Mouse (Mus musculus): Measurements from ENCODE around the gene Hnrnpl.

The Hnrnpl gene

DNA sequence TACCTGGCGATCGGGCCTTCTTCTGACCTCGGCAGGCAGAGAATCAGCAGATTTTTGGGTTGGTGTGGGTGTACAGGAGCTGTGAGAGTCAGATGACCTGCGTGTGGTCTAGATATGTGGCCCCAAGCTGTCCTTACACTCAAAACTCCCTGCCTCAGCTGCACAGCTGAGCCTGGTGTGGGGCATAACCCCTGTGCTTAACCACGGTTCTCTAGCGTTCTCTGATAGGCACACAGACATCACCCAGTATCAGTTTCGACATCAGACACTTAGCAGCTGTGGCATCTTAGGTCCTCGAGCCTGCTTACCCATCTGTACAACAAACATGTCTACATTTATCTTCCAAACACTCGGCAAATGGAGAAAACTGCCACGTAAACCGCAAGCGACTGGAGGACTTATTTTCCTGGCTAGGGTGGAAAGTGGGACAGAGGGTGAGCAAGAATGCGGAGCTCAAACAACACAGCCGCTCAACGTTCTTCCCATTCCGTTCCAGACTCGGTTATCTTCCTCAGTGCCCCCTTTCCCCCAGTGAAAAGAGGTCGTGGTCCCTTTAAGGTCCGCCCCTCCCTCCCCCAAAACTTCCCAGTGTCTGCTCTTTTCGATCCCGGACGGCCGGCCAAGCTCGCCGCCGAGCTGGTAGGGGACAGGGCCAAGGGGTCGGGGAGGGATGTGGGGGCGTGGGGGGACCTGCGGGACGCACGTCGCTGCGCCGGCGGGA is at the start of gene Hnrnpl:
Gene Hnrnpl (plus strand): TSS at position 321 of the 721 bp plus-strand sequence.
- DNase-seq (ENCODE audit: low read depth, low spot score) = peak; percentile 61

DNA sequence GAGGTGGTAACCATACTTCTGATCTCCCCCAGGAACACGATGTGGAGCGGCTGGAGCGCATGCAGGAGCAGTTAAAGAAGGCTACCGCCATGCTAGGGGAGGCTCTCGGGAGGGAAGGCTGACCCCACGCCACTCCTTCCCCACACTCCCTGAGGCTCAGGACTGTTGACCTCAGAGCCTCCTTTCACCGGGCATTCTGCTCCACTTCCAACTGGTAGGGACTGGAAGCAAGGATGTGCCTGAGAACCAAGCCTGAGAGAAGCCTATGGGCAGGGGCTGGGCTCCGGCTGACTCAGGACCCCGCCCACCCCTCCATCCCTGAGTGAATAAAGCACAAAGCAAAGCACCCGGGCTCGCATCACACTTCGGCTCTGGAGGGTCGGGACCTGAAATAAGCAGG is 49.7 kb upstream of the Hnrnpl start:
- peak; percentile 57 for DNase-seq (ENCODE audit: low read depth, low spot score)

DNA sequence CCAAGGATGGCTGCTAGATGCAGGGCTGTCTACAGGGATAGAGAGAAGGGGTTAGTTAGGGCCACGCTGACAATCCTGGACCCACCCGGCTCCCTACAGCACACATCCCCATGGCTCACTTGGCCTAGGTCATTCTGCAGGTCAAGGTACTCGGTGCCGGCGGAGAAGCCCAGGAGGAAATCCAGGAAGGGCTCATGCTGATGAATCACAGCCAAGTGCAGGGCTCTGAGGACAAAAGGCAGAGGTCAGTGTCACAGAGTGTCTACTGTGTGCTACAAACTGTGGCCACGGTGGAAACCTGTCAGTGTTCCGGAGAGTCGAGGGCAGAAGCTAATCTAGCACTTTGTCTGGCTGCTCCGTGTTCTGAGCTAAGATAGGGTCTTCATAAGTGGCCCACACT is 46.4 kb upstream of the Hnrnpl start:
- no peak for DNase-seq (ENCODE audit: low read depth, low spot score)

DNA sequence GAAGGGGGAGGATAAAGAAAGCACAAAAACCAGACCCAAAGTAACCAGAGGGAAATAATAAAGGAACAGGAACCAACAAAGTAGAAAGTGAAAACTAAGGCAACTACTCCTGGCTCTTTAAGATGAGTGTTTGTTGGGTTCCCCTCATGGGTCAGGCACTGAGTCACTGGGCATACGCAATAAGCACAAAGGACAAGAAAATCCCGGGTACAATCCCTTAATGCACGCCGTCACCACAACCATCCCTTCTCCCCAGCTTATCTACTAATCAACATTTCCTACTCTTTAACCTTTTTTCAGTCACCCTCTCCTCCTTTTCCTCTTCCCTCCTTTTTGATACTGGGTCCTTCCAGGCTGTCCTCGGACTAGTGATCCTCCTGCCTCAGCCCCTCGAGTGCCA is 43.1 kb upstream of the Hnrnpl start:
- no peak for DNase-seq (ENCODE audit: low read depth, low spot score)

DNA sequence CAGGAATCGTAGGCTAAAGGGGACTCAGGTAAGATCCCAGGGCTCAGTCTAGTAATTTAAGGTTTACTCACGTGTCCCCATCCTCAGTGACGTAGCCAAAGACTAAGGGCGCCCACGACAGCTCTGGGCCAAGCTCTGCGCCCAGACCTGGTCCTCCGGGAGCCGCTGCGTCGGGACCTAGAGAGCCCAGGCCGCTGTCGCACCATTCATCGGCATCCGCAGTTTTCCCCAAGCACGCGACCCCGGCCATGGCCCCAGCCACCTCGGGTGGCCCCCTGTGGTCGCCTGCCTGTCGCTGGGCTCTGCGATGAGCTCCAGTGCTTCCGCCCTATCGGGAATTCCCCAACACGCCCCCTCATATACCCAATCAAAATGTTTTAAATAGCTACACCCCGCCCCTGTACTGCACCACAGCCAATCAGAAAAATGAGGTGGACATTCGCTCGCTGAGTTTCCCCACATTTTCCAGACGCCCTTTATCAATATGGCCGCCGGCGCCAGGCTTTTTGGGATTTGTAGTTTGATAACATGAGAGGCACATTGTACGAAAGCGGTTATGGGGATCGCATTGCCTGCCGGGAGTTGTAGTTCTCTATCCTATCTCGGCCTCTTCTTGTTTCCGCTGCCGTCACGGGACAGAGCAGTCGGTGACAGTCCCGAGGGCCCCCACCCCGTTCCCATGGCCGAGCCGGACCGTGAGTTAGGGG is 42.0 kb upstream of the Hnrnpl start, which contains the start of gene Sirt2:
Gene Sirt2 (plus strand): TSS at position 563 of the 707 bp plus-strand sequence.
- DNase-seq (ENCODE audit: low read depth, low spot score) = peak; percentile 99

DNA sequence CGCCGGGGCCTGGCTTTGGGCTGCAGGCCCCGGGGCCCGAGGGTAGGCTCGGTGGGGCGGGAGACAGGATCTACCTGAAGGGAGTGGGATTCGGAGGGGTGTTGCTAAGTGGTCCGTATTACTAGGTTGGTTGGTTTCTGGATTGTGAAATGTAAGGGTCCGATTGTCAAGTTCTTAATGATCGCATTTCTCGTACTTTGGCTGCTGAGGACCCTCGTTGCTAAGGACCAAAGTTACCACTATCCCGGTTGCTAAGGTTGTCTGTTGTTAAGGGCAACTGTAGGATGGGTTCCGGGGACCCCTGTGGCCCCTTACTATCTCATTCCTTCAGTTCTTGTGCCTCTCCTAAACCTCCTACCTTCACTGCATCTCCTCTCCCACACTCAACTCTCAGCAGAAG is 41.4 kb upstream of the Hnrnpl start:
- no peak for DNase-seq (ENCODE audit: low read depth, low spot score)

DNA sequence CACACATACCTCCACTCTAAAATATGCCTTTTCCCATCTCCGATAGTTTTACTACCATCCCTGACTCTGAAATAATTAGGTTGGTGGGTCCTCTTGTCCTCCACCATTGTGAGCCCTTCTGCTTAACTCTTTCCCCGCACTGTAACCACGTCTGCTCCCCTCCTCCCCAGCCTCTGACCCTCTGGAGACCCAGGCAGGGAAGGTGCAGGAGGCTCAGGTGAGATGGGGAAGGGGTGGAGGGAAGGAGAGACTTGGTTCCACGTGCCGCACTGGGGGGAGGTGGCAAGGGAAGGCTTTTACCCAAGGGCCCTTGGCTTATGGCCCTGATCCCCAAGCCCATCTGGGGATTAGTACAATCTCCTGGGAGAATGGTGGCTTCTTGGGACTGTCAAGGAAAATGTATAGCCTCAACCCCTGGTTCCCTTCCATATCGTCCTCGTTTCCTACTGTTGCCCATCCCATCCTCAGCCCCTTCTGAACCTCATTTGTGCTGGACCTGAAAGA is 40.8 kb upstream of the Hnrnpl start, which contains the start of gene Nfkbib:
Gene Nfkbib (minus strand): TSS at position 51 of the 504 bp plus-strand sequence.
- DNase-seq (ENCODE audit: low read depth, low spot score) = no peak

DNA sequence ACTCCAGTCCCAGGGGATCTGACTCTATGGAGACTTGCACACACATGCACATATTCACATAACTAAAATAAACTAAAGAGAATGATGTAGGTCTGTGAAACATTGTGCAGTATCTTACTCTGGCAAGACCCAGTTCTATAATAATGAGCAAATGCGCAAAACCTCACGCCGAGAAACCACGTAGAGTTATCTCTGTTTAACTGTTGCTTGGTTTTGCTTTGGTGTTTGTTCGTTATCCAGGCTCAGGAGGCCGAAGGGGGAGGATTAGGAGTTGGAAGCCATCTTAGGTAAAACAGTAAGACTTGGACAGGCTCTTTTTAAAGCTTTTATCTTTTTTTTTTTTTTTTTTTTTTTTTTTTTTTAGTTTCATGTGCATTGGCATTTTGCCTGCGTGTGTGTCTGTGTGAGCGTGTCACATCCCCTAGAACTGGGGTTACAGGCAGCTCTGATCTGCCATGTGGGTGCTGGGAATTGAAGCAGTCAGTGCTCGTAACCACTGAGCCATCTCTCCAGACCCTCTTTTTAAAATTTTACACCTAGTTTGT is 38.9 kb upstream of the Hnrnpl start:
- DNase-seq (ENCODE audit: low read depth, low spot score) = no peak

DNA sequence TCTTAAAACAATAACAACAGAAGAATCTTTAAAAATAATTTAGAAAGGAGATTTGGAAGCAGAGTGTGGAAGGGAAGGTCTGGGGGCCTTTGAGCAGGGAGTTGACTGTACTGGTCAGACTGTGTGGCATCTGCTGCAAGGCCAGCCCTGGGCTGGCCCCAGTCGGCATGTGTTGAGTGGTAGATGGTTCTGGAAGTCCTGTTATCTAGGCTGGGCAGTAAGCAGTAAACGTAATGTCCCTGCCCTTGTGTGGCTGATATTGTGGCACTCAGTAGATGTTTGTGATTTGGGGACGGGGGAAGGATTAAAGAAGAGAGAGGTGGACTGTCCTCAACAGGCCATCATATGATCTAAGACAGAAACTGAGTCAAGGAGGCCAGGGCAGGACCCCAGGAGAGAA is 38.0 kb upstream of the Hnrnpl start:
- DNase-seq (ENCODE audit: low read depth, low spot score) = no peak

DNA sequence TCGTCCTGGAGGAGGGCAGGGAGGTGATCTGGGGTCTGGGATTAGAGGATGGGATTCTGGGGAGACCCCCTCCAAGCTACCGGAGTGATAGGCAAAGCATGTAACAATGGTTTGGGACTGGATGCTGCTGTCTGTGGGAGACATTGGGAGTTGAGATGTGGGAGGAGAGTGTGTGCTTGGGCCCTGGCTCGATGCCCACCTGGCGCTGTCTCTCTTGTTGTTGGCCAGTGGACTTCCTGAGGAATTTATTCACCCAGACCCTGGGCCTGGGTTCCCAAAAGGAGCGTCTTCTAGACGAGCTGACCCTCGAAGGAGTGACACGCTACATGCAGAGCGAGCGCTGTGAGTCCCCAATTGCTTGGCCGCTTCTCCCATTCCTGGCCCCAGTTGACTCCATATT is 36.5 kb upstream of the Hnrnpl start:
- DNase-seq (ENCODE audit: low read depth, low spot score) = no peak

DNA sequence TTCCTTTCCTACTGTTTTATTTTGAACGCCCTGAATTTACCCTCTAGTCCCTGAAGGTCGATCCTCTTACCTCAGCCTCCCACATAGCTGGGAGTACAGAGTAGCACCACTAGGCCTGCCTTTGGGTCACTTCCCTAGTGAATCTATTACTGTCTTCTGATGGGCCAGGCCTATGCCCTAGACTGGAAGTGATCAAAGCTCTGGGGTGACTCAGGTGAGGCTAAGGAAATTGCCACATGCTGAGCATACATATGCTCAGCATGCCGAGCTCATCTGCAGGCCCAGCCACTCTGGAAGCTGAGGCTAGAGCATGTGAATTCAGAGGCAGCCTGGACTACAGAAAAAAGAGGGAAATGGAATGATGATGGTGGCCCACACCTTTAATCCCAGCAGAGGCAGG is 35.2 kb upstream of the Hnrnpl start:
- DNase-seq (ENCODE audit: low read depth, low spot score) = peak; percentile 38

DNA sequence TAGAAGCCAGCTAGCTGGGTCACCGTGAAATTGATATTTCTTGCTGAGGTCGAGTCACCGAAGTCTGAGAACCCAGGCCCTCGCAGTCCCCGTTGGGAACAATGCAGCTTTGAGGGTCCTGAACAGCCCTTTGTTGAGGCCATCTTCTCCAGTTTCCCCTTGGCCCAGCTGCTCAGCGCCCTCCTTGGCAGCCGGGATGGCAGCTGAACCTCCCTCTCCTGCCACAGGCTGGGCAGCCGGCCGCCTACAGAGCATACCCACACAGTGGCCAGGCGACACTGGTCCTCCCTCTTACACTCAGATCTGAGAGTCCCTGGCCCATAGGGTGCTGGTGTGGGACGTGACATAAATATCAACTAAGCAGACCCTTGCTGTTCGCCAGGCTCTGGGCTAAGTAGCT is 34.2 kb upstream of the Hnrnpl start:
- no peak for DNase-seq (ENCODE audit: low read depth, low spot score)

DNA sequence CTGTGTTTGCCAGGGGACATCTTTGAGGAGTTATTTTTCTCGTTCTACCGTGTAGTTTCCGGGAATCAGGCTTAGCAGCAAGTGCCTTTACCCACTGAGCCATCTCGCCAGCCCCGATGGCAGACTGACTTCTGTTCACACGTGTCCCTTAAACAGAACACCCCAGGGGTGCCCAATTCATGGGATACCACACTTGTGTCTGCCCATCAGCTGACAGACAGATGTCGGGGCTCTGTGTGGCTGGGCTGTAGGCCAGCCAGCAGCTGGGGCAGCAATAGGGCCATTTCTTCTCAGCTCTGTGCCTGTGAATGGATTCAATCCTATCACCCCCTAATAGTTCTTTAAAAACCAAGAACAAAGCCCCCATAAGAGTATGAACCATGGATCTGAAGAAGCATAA is 33.2 kb upstream of the Hnrnpl start:
- no peak for DNase-seq (ENCODE audit: low read depth, low spot score)

DNA sequence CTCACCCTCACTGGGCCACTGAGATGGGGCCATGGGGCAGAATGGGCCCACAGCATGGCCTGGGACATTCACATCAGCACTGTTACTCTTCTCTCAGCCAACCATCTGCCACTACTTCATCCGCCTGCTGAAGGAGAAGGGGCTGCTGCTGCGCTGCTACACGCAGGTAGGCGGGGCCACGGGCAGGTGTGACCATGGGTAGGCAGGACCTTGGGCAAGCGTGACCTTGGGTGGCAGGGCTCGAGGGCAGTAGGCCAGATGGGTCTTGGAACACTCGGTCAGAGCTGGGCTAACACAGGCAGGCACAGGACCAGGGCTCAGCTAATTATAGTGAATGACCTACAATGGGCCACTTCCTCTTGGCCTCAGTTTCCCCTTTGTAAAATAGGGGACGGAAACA is 29.5 kb upstream of the Hnrnpl start:
- no peak for DNase-seq (ENCODE audit: low read depth, low spot score)

DNA sequence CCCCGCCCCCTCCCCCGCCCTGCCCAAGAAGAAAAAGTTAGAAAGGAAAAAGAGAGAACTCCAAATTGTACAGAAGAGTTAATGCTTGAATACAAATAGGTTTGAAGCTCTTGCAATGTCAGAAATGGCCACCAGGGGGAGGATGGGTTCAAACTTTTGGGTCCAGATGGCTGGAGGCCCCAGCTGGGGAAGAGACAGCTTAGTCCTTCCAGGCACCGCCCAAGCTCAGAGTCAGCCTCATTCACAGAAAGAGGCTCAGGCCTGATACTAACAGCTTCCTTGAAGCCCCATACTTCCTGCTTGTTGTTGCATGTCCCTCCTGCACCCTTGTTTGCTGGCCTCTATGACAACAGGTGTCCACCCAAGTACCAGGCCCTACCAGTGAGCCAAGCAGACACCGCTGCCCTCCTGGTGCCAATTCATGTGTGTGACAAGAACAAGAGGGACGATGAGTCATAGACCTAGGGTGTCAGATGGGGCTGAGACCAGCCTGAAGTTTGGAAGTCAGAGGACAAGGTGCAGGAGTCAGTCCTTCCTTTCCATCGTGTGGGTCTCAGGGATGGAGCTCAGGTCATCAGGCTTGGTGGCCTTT is 28.2 kb upstream of the Hnrnpl start:
- DNase-seq (ENCODE audit: low read depth, low spot score) = peak; percentile 93

DNA sequence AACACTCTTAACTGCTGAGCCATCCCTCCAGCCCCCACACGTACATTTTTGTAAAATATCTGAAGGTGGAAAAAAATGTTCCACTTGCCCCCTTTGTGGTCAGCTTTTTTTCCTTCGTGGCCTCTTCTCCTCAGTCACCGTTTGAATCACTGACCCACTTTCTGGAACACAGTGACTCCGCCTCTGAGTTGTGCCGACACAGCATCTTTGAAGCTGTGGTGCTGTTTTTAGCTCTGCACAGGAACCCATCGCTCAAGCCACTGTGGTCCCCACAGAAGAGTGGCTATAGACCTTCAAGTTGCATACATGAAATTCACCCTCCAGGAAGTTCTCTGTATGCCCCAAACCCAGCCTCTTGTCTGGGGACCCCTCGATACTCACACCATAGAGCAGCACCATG is 27.5 kb upstream of the Hnrnpl start:
- no peak for DNase-seq (ENCODE audit: low read depth, low spot score)

DNA sequence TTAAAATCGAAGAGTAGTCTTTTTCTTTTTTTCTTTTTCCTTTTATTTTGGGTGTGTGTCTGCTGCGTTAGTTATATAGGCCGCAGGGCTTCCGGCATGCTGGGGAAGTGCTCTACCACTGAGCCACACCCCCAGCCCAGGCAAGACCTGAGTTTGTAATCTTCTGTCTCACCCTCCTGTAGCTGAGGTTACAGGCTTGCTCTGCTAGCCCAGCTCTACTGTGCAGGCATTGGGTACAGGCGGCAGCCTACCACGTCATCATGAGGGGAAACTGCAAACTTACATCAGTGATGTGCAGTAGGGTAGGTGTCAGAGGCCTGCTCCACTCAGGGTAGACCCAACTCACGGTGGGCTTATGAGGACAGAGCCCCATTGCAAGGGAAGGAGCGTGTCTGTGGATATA is 27.1 kb upstream of the Hnrnpl start:
- no peak for DNase-seq (ENCODE audit: low read depth, low spot score)

DNA sequence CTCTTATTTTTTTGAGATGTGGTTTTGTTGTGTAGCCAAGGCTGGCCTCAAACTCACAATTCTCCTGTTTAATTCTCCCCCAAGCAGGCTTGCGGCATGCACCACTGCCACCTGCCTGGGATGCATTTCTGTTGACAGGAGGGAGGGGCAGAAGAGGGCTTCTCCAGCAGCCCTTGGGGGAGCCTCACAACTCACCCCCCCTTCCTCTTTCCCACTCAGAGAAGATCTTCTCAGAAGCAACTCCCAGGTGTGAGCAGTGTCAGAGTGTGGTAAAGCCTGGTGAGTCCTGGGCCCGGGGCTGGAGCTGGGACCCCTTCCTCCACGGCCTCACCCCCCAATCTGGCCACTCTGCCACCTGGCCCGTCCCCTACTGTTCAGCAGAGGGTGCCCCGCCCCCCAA is 23.2 kb upstream of the Hnrnpl start:
- no peak for DNase-seq (ENCODE audit: low read depth, low spot score)

DNA sequence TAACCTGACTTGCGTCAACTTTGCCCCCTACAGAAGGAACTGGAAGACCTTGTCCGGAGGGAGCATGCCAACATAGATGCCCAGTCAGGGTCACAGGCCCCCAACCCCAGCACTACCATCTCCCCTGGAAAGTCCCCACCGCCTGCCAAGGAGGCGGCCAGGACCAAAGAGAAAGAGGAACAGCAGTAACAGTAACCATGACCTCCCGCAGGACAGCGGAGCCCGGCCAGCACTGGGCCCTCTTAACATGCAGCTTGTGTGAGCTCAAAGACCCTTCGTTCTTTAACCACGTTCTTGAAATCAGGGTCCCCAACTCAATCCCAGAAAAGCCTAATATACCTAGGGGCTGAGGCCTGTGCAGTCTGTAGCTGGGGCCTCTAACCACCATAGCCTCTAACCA is 20.5 kb upstream of the Hnrnpl start:
- no peak for DNase-seq (ENCODE audit: low read depth, low spot score)

DNA sequence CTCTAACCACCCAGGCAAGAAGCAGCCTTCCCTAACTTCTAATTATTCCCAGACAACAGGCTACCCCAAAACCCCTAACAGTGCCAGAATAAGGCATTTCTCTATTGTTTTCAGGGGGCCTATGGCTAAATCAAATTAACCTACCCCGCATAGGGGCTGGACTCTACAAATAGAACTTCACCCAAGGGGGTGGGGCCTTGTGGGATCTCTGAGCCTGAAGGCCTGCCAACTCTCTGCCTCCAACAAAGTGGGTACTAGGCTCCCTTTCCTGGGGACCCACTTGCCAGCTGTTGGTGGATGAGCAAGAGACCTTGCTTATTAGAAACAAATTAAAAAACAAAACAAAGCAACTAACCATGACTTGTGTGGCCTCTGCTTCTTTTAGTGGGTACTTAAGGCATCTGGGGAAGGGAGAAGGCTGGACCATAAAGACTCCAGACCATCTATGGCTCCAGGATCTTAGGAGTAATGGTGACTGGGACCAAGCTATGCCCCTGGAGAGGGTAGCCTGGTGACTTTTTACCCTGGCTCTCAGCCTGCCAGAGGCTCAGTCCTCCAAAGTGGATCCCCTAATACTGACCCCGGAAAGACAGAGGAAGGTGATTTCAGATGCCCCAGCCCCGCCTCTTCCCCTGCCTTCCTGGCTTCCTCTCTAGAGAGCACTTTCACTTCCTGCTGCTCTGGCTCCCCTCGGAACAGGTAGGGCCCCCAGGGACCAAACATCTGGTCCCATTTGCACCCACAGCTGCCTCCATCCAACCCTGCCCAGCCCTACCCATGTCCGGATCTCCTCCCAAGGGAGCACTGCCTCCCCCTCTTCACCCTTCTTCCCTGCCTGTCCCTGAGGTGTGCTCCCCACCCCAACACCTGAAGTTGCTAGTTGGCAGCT is 19.8 kb upstream of the Hnrnpl start, which contains the start of gene Rinl:
Gene Rinl (plus strand): TSS at position 663 of the 889 bp plus-strand sequence.
- no peak for DNase-seq (ENCODE audit: low read depth, low spot score)

DNA sequence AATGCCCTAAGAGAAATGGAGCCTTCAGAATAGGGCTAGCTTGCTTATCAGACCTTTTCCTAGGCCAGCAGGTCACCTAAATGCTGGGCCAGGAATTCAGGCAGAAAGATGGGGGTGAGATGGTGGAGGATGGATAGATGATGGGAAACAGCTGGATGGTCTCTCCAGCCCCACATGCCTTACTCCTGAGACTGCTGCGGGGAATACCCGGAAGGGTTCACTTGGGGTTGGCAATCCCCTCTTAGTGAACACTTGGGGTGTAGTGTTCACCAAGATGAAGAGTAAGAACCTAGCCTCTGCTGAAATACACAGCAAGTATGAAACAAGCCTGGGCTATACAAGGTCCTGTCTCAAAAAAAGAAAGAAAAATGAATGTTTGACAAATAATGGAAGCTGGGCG is 19.1 kb upstream of the Hnrnpl start:
- no peak for DNase-seq (ENCODE audit: low read depth, low spot score)
